8 mouse cellular contexts compared by ENCODE assay signal in genomic region chr5:122050017-122050831, GRCm38 (mm10). TPM values are rescaled to one million over a fixed set of nuclear protein-coding genes. Genes with fewer than 3 reads are reported as not detected.
A peak's percentile ranks its signal among the peaks of the same experiment; 100 is the strongest.
DNase-seq lines count a peak whose midpoint lies in the region; ATAC-seq lines count a peak whose summit lies in the region.

Gene Cux2, minus strand, starts transcription at chr5:122050102.

- H3K4me1 ChIP-seq in hindbrain, embryonic 11.5 days (replicated peaks; ENCODE audit: control insufficient read depth, insufficient read depth, low read length): peaks cover 11% of the 10 kb centered on the region
- H3K4me1 ChIP-seq in lung, embryonic 16.5 days (replicated peaks; ENCODE audit: control insufficient read depth, insufficient read depth, low read length): peaks cover 12% of the 10 kb centered on the region

- peak within 1 kb of the TSS; percentile 96 for H3K27ac ChIP-seq in hindbrain, embryonic 11.5 days (ENCODE audit: low read depth, low read length)
- H3K27ac ChIP-seq in lung, embryonic 16.5 days (ENCODE audit: low read length): 0 out of 2 replicates have a peak within 1 kb of the TSS, but pooled peaks have one; percentile 22

- peak within 1 kb of the TSS; percentile 90 for H3K9ac ChIP-seq in hindbrain, embryonic 11.5 days (ENCODE audit: low read depth, low read length)
- H3K9ac ChIP-seq in lung, embryonic 16.5 days (ENCODE audit: low read length): peak within 1 kb of the TSS; percentile 73

- WGBS in hindbrain, embryonic 11.5 days: under 1% methylated on average over 78 of the region's 90 CpGs
- WGBS in lung, embryonic 16.5 days: under 1% methylated on average over 77 of the region's 90 CpGs

- H3K27me3 ChIP-seq in hindbrain, embryonic 11.5 days (ENCODE audit: control insufficient read depth, insufficient read depth, low read length): peaks cover 15% of the 10 kb centered on the region; the same call in 1 of the 2 replicates
- H3K27me3 ChIP-seq in lung, embryonic 16.5 days (ENCODE audit: control insufficient read depth, insufficient read depth, low read depth, low read length): peaks cover 62% of the 10 kb centered on the region

- peak; percentile 72 for ATAC-seq in hindbrain, embryonic 11.5 days (ENCODE audit: low FRiP score)
- peak; percentile 92 for ATAC-seq in lung, embryonic 16.5 days (ENCODE audit: low read depth)

- H3K9me3 ChIP-seq in hindbrain, embryonic 11.5 days (ENCODE audit: control insufficient read depth, low read length): no peaks in the 10 kb centered on the region
- H3K9me3 ChIP-seq in lung, embryonic 16.5 days (ENCODE audit: control insufficient read depth, low read length): no peaks in the 10 kb centered on the region

- peak; percentile 86 for DNase-seq in Muller cell, postnatal 12 days (ENCODE audit: inconsistent ontology term)
- peak; percentile 80 for DNase-seq in cerebellum, adult 9-10 months
- peak in 1 of 2 experiments; percentile 62 for DNase-seq in frontal cortex, adult 2 months (ENCODE audit: extremely low spot score in 1 of 2, low spot score in 1 of 2)
- peak; percentile 89 for DNase-seq in hindbrain, embryonic 11.5 days (ENCODE audit: low spot score)
- DNase-seq in layer of hippocampus, postnatal 14 days (ENCODE audit: low spot score in 2 of 2): peak; percentile 53 to 66
- DNase-seq in ovary, postnatal 10 days (ENCODE audit: low spot score): peak; percentile 38
- DNase-seq in thymus, postnatal 25 days: peak; percentile 63

- peak within 1 kb of the TSS; percentile 87 for H3K4me2 ChIP-seq in hindbrain, embryonic 11.5 days (replicated peaks; ENCODE audit: low read depth, low read length)
- peak within 1 kb of the TSS; percentile 86 for H3K4me2 ChIP-seq in lung, embryonic 16.5 days (ENCODE audit: low read depth, low read length)

- H3K4me3 ChIP-seq in hindbrain, embryonic 11.5 days (ENCODE audit: low read depth, low read length): peak within 1 kb of the TSS; percentile 87
- peak within 1 kb of the TSS; percentile 78 for H3K4me3 ChIP-seq in lung, embryonic 16.5 days (ENCODE audit: low read length)

- no peaks in the 10 kb centered on the region for H3K36me3 ChIP-seq in hindbrain, embryonic 11.5 days (ENCODE audit: control insufficient read depth, insufficient read depth, low read length)
- H3K36me3 ChIP-seq in lung, embryonic 16.5 days (ENCODE audit: control insufficient read depth, insufficient read depth, low read length): no peaks in the 10 kb centered on the region

RNA-seq across cellular contexts. Expression of gene Cux2, which starts in this region (rescaled TPM):
- 65.9 and 80.2 TPM in 2 replicates for polyA plus RNA-seq in frontal cortex, adult 2 months (2012; rRNA removed)
- polyA plus RNA-seq in hindbrain, embryonic 11.5 days (2014; fragmentation: Nextera tagmentation; extraction: Ambion mirVana): 13.7 and 17.4 TPM in 2 replicates
- total RNA-seq in layer of hippocampus, postnatal 14 days (2021): 10 to 100 TPM; 36.4 to 39.4 TPM
- polyA plus RNA-seq in lung, embryonic 16.5 days (2015; fragmentation: Nextera tagmentation; extraction: Ambion mirVana): 1.5 and 2.3 TPM in 2 replicates
